Mouse (Mus musculus) testis, adult 2 months (tissue): ENCODE data around the gene Sh3bp5. TPM values are rescaled to one million over a fixed set of nuclear protein-coding genes. Genes with fewer than 3 reads are reported as not detected.

ENCODE experiments used
- H3K27ac ChIP-seq: fragments of 200-500 bp; 2 replicates; pipeline ENCODE4 v1.5.1; 2012; ENCODE audit warnings: low read depth, low read length; ENCODE audit not compliant: control insufficient read depth, insufficient read depth
- H3K27me3 ChIP-seq: fragments of 200-500 bp; 2 replicates; pipeline ENCODE4 v1.6.1; 2012; ENCODE audit warnings: mild to moderate bottlenecking, low read length, moderate library complexity; ENCODE audit not compliant: control insufficient read depth, insufficient read depth
- H3K36me3 ChIP-seq: fragments of 200-500 bp; 2 replicates; pipeline ENCODE4 v1.6.1; 2012; ENCODE audit warnings: mild to moderate bottlenecking, low read length; ENCODE audit not compliant: control insufficient read depth, insufficient read depth
- H3K4me1 ChIP-seq: fragments of 200-500 bp; 2 replicates; pipeline ENCODE4 v1.6.1; 2012; ENCODE audit warnings: low read length; ENCODE audit not compliant: control insufficient read depth, insufficient read depth
- H3K4me3 ChIP-seq: fragments of 200-500 bp; 2 replicates; pipeline ENCODE4 v1.5.1; 2012; ENCODE audit warnings: low read depth, mild to moderate bottlenecking, low read length, moderate library complexity, mixed read lengths; ENCODE audit not compliant: control insufficient read depth
- CTCF ChIP-seq: fragments of 200-500 bp; IDR thresholded peaks from 2 replicates; pipeline ENCODE4 v1.5.1; 2012; ENCODE audit warnings: low read depth, mild to moderate bottlenecking, inconsistent platforms, low read length, moderate library complexity; ENCODE audit not compliant: control insufficient read depth, insufficient read depth, insufficient replicate concordance
- POLR2A ChIP-seq: fragments of 200-500 bp; IDR thresholded peaks from 2 replicates; pipeline ENCODE4 v1.6.1; 2012; ENCODE audit warnings: low read depth, mild to moderate bottlenecking, inconsistent platforms, low read length, moderate library complexity; ENCODE audit not compliant: control insufficient read depth
- polyA plus RNA-seq: library from polyadenylated mRNA; depleted of rRNA; stranded (reverse); fragments of >200 nt; gene quantifications from 2 replicates; pipeline ENCODE4 v1.2.3, GENCODE M21; 2012

Gene Sh3bp5
- polyA plus RNA-seq, 1 experiment, result 41.2 TPM

DNA sequence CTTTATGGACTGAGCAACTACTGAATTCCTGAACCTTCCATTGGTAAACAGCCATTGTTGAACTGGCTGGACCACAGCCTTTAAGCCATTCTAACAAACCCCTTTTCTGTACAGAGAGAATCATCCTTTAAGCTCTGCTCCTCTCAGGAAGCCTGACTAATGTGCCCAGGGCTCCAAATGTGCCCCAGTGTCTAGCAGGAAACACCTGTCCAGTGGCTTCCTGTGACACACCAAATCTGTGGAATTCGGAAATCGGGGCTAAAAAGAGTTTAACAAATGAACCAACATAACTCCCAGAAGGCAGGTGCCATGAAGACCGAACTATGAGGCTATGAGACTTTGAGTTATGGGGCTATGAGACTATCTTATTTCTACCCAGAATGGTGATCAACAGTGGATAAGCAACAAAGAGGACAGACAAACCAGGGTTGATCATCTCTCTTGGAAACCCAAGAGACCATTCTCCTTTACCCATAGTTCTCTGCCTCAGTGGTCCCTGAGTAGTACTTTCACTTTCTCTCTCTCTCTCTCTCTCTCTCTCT lies 4.0 kb downstream of the Sh3bp5 start:
- H3K27me3 ChIP-seq, result no peaks in the 10 kb centered on the region
- no peaks in the 10 kb centered on the region for H3K36me3 ChIP-seq
- H3K4me3 ChIP-seq, result no peak overlapping the region
- H3K4me1 ChIP-seq, result peaks cover 6% of the 10 kb centered on the region
- TF ChIP-seq POLR2A (no peak), CTCF (no peak)
- no peak overlapping the region for H3K27ac ChIP-seq

DNA sequence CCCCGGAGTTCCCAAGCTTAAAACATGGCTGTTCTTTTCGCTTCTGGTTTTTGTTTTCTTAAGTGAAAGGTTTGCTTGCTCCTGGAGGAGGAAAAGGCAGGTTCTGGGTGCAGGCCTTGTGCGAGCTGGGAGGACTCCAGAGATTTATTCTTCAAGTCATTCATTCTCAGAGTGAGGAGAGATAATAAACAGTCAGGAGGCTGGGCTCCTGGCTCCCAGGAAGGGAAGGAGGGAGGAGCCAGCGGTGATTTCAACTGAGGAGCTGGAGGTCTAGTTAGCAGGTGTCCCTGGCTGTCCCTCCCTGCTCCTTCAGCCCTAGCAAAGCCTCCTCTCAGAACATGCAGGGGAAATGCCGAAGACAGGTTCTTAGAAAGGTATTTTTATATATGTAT lies 6.9 kb downstream of the Sh3bp5 start:
- H3K27ac ChIP-seq, result no peak overlapping the region
- TF ChIP-seq POLR2A (no peak), CTCF (no peak)

DNA sequence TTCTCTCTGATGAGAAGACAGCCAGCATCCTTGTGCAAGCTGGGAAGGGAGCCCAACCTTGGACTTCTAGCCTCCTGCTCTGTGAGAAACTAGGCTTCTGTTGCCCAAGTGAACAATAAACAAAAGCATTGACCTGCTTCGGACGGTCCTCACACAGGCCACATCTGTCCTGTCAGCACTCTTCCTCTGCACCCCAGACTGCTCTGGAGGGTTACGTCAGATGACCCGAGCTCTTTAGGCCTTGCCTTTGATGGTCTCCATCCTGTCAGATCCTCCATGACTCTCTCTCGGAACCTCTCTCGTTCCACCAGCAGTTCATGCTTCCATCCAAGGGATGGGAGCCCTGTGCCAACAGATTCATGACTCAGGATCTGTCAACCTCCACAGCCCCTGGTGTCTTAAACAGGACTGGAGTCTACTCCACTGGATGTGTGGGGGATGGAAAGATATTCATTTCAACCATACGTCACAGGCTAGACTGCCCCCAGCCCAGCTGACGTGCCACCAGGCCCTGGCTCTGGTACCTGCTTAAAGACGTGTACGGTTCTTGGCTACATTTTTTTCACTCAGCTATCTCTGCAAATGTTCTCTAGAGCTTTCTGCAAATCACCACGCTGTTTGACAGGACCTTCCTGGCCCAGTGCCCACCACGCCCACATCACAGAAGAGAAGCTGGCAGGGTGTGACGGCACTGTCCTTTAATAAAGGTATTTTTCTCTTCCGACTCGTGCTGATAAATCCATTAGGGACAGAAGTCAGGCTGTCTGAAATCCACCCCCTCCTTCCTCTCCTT lies 7.5 kb downstream of the Sh3bp5 start:
- Histone ChIP-seq H3K27ac (no peak overlapping the region), H3K36me3 (no peaks in the 10 kb centered on the region), H3K27me3 (no peaks in the 10 kb centered on the region), H3K4me3 (no peak overlapping the region), H3K4me1 (no peaks in the 10 kb centered on the region)
- TF ChIP-seq POLR2A, result no peak
- TF ChIP-seq CTCF, result no peak

More for the DNA sequence above, 6.9 kb downstream of the Sh3bp5 start:
- Histone ChIP-seq H3K4me3 (no peak overlapping the region), H3K27me3 (no peaks in the 10 kb centered on the region), H3K36me3 (no peaks in the 10 kb centered on the region), H3K4me1 (no peaks in the 10 kb centered on the region)

GRCm38 (mm10) chr14:31422961-31423791 lies 12.7 kb downstream of the Sh3bp5 start:
- TF ChIP-seq CTCF, result no peak
- no peak for TF ChIP-seq POLR2A
- Histone ChIP-seq H3K27ac (no peak overlapping the region), H3K36me3 (no peaks in the 10 kb centered on the region), H3K27me3 (no peaks in the 10 kb centered on the region), H3K4me3 (no peak overlapping the region), H3K4me1 (no peaks in the 10 kb centered on the region)

GRCm38 (mm10) chr14:31422395-31422794 lies 13.5 kb downstream of the Sh3bp5 start:
- no peaks in the 10 kb centered on the region for H3K4me1 ChIP-seq
- H3K27ac ChIP-seq, result no peak overlapping the region
- no peaks in the 10 kb centered on the region for H3K27me3 ChIP-seq
- H3K4me3 ChIP-seq, result no peak overlapping the region
- TF ChIP-seq POLR2A, result no peak
- TF ChIP-seq CTCF, result no peak
- H3K36me3 ChIP-seq, result no peaks in the 10 kb centered on the region

DNA sequence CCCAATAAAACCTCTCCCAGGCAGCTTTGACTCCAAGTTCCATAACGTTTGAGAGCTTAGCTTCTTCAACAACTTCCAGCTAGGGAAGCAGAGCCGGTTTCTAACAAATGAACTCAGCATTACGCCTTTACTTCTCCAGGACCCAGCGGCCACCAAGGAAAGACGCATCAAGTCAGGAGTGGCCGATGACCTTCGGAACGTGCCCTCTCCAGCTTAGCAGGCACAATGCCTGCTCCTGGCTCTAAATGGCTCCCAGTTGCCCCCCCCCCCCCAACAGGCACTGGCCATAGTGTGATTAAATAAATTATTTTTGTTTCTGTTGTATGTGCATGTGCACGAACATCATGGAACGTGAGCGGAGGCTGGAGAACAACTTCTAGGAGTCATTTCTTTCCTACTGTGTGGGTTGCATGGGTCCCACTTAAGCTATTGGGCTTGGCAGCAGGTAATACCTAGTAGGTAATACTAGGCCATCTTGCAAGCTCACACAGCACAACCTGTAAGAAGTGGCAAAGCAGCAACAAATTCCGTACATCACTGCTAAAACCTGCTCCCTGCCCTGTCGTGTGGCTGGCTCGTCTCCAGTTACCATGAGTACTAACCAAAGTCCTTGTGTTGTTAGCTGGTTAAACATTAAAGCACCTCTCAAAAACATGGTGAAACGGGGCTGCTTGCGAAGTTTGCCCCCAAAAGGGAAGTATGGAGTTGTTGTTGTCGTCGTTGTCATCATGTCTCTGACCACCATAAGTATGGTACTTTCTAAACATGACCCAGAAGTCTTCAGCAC lies 14.2 kb downstream of the Sh3bp5 start:
- TF ChIP-seq POLR2A (no peak), CTCF (no peak)
- Histone ChIP-seq H3K4me3 (no peak overlapping the region), H3K27ac (no peak overlapping the region), H3K27me3 (no peaks in the 10 kb centered on the region), H3K4me1 (no peaks in the 10 kb centered on the region), H3K36me3 (no peaks in the 10 kb centered on the region)
